15 mouse cellular contexts compared by ENCODE assay signal in genomic region chr14:106835705-106836104, GRCm38 (mm10).
"Had no signal": no experiment of that assay in that cellular context is flagged by ENCODE, and none has a peak within 500 bp of the region (broad histone marks: within the 10 kb centered on the region; RNA-seq: fewer than 3 reads in every experiment).

No protein-coding gene starts in this region.

- H3K4me1 ChIP-seq: intestine, embryonic 15.5 days; limb, embryonic 12.5 days; liver, embryonic 13.5 days; lung, embryonic 15.5 days; megakaryocyte, embryonic 14.5 days had no signal

- H3K27ac ChIP-seq: intestine, embryonic 15.5 days; layer of hippocampus, adult 2 months; limb, embryonic 12.5 days; liver, embryonic 13.5 days; lung, embryonic 15.5 days; macrophage had no signal

- DNase-seq: kidney, adult 18-20 months; kidney, postnatal 10 days; kidney, postnatal 4 days; liver; liver, embryonic 13.5 days; liver, postnatal 0 days; lung, postnatal 14 days; right cerebral cortex, postnatal 14 days; thymus, postnatal 36 days had no signal

- H3K9me3 ChIP-seq: intestine, embryonic 15.5 days; limb, embryonic 12.5 days; liver, embryonic 13.5 days; lung, embryonic 15.5 days; megakaryocyte, embryonic 14.5 days had no signal

- H3K36me3 ChIP-seq: intestine, embryonic 15.5 days; limb, embryonic 12.5 days; liver, embryonic 13.5 days; lung, embryonic 15.5 days had no signal

- ATAC-seq: intestine, embryonic 15.5 days; liver, postnatal 0 days had no signal

- H3K4me2 ChIP-seq: intestine, embryonic 15.5 days; limb, embryonic 12.5 days; liver, embryonic 13.5 days; lung, embryonic 15.5 days had no signal

- H3K9ac ChIP-seq: intestine, embryonic 15.5 days; limb, embryonic 12.5 days; liver, embryonic 13.5 days; liver, postnatal 0 days; lung, embryonic 15.5 days had no signal

- H3K4me3 ChIP-seq: intestine, embryonic 15.5 days; layer of hippocampus, adult 2 months; limb, embryonic 12.5 days; liver, embryonic 13.5 days; lung, embryonic 15.5 days; megakaryocyte, embryonic 14.5 days had no signal

- H3K27me3 ChIP-seq: intestine, embryonic 15.5 days; limb, embryonic 12.5 days; liver, embryonic 13.5 days; lung, embryonic 15.5 days; megakaryocyte, embryonic 14.5 days had no signal
